Mouse (Mus musculus): ENCODE data around the gene Rpl32. TPM values are rescaled to one million over a fixed set of nuclear protein-coding genes. Genes with fewer than 3 reads are reported as not detected.
"Not testable (repeated sequence)": the region's sequence is repeated elsewhere in the genome, so short reads cannot be mapped to it uniquely, and the experiment has no call there.

Rpl32 gene
- polyA plus RNA-seq, 1 experiment from 2014 or later: 2,210 TPM

DNA sequence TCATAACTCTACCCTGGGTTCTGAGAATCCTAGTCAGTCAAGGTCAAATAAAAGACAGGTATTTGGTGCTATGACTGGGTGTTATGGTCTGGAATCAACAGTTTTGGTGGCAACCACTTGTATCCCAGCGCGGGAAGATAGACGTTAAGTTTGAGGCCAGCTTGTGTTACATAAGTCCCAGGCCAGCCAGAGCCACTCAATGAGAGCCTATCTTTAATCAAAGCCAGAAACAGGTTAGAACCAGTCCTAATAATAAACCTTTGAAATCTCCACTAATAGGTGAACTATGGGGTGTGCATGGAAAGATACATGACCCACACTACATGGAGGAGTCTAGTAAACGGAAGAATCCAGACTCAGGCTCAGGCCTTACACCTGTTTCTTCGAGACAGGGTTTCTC is 30.2 kb upstream of the Rpl32 start:
- Histone ChIP-seq H3K4me2 (peak overlapping the region; percentile 70), H3K9me3 (no peaks in the 10 kb centered on the region), H3K27me3 (replicated peaks) (no peaks in the 10 kb centered on the region), H3K4me1 (peaks cover 5% of the 10 kb centered on the region; the same call in 1 of the 2 replicates), H3K27ac (no peak overlapping the region), H3K4me3 (replicated peaks) (peak overlapping the region; percentile 35; the same call in 1 of the 2 replicates), H3K9ac (no peak overlapping the region), H3K36me3 (peaks cover 8% of the 10 kb centered on the region)
- WGBS: 68% methylated on average over 5 of the region's 5 CpGs
- no peak for ATAC-seq (ENCODE audit: insufficient read depth, low FRiP score, low read depth)

DNA sequence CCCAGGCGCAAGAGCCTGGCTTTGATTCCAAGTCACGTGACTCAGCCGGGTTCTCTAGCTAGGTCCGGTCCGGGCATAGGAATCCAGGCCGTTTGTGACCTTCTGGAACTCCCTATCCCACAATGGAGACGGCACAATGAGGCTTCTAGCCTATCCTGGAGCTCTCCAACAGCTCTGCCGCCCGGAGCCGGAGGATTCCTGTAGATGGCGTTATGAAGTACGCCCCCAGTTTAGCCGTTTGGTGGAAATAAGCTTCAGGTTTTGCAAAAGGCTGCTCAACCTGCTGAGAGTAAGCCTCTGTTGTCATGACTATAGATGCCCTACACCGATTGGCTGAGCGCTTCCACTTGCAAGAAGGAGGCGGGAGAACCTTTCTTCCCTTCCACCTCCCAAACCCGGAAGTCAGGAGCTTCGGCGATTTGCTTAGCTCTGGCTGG is 29.6 kb upstream of the Rpl32 start, which contains the start of gene Efcab12:
Efcab12 (minus strand) TSS at position 252 of the 437 bp plus-strand sequence.
- Histone ChIP-seq H3K9me3 (no peaks in the 10 kb centered on the region), H3K36me3 (0 out of 2 replicates have a peak, but pooled peaks cover 5% of the 10 kb centered on the region), H3K9ac (no peak within 1 kb of the TSS), H3K27me3 (replicated peaks) (no peaks in the 10 kb centered on the region), H3K27ac (peak within 1 kb of the TSS; percentile 55), H3K4me1 (peaks cover 5% of the 10 kb centered on the region; the same call in 1 of the 2 replicates), H3K4me2 (peak within 1 kb of the TSS; percentile 70), H3K4me3 (replicated peaks) (peak within 1 kb of the TSS; percentile 35)
- peak; percentile 89 for ATAC-seq (ENCODE audit: insufficient read depth, low FRiP score, low read depth)
- 1% methylated on average over 19 of the region's 19 CpGs for WGBS

DNA sequence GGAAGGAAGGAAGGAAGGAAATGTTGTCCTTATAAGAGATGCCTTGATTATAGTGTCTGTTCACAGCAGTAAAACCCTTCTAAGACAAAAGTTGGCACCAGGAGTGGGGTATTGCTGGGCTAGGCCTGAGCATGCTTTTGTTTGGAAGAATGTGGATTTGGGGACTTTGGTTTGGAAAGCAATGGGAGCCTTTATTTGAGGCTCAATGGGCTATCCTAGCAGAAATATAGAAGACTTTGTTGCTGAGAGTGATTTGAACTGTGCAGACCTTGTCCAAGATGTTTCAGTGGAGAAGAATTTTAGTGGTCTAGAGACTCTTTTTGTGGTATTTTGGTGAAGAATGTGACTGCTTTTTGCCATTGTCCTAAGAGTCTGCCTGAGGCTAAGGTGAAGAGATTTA is 25.3 kb upstream of the Rpl32 start:
- Histone ChIP-seq H3K4me2 (no peak overlapping the region), H3K9ac (no peak overlapping the region), H3K27ac (no peak overlapping the region), H3K9me3 (no peaks in the 10 kb centered on the region), H3K27me3 (replicated peaks) (no peaks in the 10 kb centered on the region), H3K36me3 (no peaks in the 10 kb centered on the region), H3K4me1 (peaks cover 5% of the 10 kb centered on the region; the same call in 1 of the 2 replicates), H3K4me3 (replicated peaks) (no peak overlapping the region)
- ATAC-seq (ENCODE audit: insufficient read depth, low FRiP score, low read depth): no peak

DNA sequence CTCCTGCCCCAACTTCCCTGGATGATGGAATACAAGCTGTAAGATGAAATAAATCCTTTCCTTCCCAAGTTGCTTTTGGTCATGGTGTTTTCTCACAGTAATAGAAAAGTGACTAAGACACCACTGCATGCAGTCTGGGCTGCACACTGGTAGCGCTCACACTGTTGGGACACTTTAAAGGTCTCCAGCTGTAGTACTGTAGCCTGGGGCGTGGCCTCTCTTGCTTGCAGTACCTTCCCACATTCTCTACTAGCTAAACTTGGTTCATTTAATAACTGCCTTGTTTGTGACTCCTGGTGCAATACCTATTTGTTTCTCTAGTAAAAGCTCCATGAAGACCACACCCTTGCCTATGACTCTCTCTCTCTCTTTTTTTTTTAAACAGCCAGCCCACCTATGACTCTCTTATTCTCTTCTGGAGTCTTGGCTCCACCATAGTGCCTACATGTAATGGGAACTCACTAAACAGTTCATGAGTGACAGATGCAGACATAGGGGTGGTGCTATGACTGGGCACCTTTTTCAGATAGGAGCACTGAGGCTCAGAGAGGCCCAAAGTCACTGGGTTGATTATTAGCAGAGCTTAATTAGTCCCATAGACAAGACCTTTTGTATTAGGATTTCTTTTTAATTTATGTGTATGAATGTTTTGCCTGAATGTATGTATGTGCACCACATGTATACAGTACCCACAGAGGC is 23.8 kb upstream of the Rpl32 start:
- H3K27ac ChIP-seq: no peak overlapping the region
- no peaks in the 10 kb centered on the region for H3K9me3 ChIP-seq
- H3K27me3 ChIP-seq (replicated peaks): no peaks in the 10 kb centered on the region
- ATAC-seq (ENCODE audit: insufficient read depth, low FRiP score, low read depth): no peak
- no peaks in the 10 kb centered on the region for H3K36me3 ChIP-seq
- H3K4me1 ChIP-seq: no peaks in the 10 kb centered on the region
- WGBS: 91% methylated on average over 2 of the region's 2 CpGs
- H3K4me3 ChIP-seq (replicated peaks): no peak overlapping the region
- no peak overlapping the region for H3K4me2 ChIP-seq
- H3K9ac ChIP-seq: no peak overlapping the region

DNA sequence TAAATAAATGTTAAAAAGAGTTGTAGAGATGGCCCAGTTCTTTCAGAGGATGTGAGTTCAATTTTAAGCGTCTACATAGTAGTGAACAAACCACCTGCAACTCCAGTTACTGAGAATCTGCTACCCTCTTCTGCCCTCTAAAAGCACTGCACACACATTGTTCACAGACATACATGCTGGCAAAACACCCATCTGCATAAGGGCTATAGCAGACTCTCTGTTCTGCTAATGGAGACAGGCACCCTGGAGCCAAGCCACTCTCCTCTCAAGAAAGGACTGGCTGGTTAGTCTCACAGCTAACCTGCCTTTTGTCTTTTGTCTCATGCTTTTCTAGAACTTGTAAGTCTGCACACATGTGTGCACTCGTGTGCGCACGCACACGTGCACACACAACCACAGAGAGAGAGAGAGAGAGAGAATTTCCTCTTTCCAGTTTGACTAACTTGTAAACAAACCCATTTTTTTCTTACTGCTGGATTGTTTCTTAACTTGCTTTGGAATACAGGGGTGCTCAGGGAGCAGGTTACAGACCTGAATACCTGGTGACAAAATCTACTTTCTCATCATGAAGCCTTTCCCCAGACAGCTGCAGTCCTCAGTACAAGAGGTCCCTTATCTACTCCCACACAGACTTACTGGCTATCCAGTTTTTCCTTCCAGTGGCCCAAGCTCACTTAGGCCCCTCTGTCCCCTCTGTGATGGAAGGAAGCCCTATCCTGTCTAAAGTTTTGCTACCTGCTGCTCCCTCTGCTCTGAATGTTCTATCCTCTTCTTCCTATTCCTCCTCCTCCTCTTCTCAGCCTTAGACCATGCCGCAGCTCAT is 22.4 kb upstream of the Rpl32 start:
- no peak for ATAC-seq (ENCODE audit: insufficient read depth, low FRiP score, low read depth)
- H3K36me3 ChIP-seq: no peaks in the 10 kb centered on the region
- no peaks in the 10 kb centered on the region for H3K9me3 ChIP-seq
- H3K4me1 ChIP-seq: no peaks in the 10 kb centered on the region
- no peak overlapping the region for H3K27ac ChIP-seq
- H3K9ac ChIP-seq: no peak overlapping the region
- H3K4me2 ChIP-seq: no peak overlapping the region
- H3K27me3 ChIP-seq (replicated peaks): no peaks in the 10 kb centered on the region
- no peak overlapping the region for H3K4me3 ChIP-seq (replicated peaks)
- WGBS: 75% methylated on average over 6 of the region's 6 CpGs

DNA sequence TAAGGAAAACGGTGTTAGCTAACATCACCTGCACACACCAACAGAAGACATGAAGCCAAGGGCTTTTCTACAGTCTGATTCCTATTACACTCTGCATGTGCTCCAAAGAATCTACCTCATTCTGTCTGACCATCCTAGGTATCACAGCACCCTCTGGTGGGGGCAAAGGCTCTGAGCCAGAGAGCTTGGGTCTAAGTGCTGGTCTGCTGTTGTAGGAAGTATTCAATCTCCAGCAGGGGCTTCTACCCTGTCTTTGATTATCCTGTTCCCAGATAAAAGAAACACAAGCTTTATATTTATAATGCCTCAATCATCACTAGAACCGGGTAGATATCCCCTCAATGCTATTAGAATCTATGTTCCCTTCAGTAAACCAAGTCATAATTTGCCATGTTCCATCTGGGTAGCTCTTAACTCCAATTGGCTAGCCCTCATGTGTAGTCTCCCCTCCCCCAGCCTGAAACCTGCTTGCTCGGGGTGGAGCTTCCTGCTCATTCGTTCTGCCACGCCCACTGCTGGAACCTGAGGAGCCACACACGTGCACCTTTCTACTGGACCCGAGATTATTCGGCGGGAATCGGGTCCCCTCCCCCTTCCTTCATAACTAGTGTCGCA is 15.4 kb upstream of the Rpl32 start:
- H3K27ac ChIP-seq: peak overlapping the region; percentile 33; the same call in 1 of the 2 replicates
- peak overlapping the region; percentile 40 for H3K4me2 ChIP-seq
- H3K4me3 ChIP-seq (replicated peaks): 0 out of 2 replicates have a peak overlapping the region, but pooled peaks have one; percentile 8
- not testable (repeated sequence) for H3K27me3 ChIP-seq (replicated peaks); H3K9ac ChIP-seq; H3K36me3 ChIP-seq; H3K4me1 ChIP-seq; H3K9me3 ChIP-seq
- ATAC-seq (ENCODE audit: insufficient read depth, low FRiP score, low read depth): peak; percentile 96
- 4% methylated on average over 5 of the region's 11 CpGs for WGBS

DNA sequence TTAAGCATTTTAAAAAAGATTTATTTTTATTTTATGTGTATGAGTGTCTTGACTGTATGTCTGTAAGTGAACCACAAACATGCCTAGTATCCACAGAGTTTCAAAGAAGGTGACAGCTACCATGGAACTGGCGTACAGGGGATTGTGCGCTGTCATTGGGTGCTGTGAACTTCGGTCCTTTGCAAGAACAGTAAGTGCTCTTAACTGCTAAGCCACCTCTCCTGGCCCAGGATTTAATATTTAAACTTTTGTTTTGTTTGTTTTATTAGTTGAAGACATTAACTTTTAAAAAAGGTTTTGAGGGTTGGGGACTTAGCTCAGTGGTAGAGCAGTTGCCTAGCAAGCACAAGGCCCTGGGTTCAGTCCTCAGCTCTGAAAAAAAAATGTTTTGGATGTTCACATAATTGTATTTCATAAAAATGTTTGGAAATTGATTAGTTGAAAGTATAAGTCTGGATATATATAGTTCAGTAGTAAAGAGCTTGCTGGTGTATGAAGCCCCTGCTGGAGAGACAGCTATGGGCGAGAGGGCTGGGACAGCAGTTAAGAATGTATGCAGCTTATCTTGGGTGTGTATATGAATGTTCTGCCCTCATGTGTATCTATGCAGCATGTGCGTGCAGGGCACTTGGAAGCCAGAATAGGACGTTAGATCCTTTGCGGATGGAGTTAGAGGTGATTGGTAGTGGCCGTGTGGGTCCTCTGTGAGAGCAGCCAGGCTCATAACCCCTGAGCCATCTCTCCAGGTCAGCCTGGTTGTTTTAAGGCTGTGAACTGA is 12.9 kb upstream of the Rpl32 start:
- no peak overlapping the region for H3K27ac ChIP-seq
- no peaks in the 10 kb centered on the region for H3K4me1 ChIP-seq
- H3K4me2 ChIP-seq: no peak overlapping the region
- no peak overlapping the region for H3K4me3 ChIP-seq (replicated peaks)
- H3K9ac ChIP-seq: no peak overlapping the region
- WGBS: 81% methylated on average over 8 of the region's 8 CpGs
- no peaks in the 10 kb centered on the region for H3K27me3 ChIP-seq (replicated peaks)
- H3K9me3 ChIP-seq: no peaks in the 10 kb centered on the region
- no peaks in the 10 kb centered on the region for H3K36me3 ChIP-seq
- no peak for ATAC-seq (ENCODE audit: insufficient read depth, low FRiP score, low read depth)

DNA sequence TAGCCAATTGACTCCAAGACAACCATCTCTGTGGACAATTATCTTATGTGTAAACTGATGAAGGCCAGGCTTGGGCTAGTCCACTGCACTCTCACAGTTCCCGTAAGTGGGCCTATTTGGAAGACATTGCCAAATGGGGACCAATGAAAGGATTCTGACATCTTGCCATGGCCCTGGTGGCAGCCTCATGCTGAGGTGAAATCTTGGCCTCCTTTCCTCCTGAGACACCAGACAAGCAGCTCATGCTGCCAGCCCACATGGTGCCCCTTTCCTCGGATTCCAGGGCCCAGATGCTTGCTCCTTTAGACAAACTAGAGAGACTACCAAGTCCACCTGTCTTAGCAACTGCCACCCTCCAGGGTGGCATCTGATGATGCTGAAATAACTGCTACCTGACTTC is 9.6 kb upstream of the Rpl32 start:
- no peak overlapping the region for H3K4me2 ChIP-seq
- 73% methylated on average over 2 of the region's 2 CpGs for WGBS
- no peaks in the 10 kb centered on the region for H3K4me1 ChIP-seq
- H3K27ac ChIP-seq: no peak overlapping the region
- no peaks in the 10 kb centered on the region for H3K27me3 ChIP-seq (replicated peaks)
- H3K9ac ChIP-seq: no peak overlapping the region
- H3K36me3 ChIP-seq: no peaks in the 10 kb centered on the region
- no peak for ATAC-seq (ENCODE audit: insufficient read depth, low FRiP score, low read depth)
- no peaks in the 10 kb centered on the region for H3K9me3 ChIP-seq
- no peak overlapping the region for H3K4me3 ChIP-seq (replicated peaks)

DNA sequence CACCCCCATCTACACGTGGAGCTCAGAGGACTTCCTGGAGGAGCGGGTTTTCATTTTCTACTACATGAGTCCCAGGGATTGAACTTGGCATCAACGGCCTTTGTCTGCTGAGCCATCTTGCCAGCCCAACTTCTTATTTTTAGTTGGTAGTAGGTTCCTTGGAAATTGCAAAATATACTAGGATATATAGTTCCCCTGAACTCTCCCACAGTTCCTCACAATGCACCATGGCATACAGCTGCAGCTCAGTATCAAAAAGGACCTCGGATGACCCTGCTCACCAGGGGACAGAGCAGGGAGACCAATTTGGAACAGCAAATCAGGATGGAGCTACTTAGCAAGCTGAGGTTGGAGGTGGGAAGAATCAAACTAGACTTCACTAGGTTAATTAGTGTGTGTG is 6.5 kb upstream of the Rpl32 start:
- Histone ChIP-seq H3K27me3 (replicated peaks) (no peaks in the 10 kb centered on the region), H3K36me3 (no peaks in the 10 kb centered on the region), H3K27ac (no peak overlapping the region), H3K4me1 (no peaks in the 10 kb centered on the region), H3K4me3 (replicated peaks) (no peak overlapping the region), H3K9me3 (no peaks in the 10 kb centered on the region), H3K4me2 (no peak overlapping the region), H3K9ac (no peak overlapping the region)
- 78% methylated on average over 4 of the region's 4 CpGs for WGBS
- no peak for ATAC-seq (ENCODE audit: insufficient read depth, low FRiP score, low read depth)

DNA sequence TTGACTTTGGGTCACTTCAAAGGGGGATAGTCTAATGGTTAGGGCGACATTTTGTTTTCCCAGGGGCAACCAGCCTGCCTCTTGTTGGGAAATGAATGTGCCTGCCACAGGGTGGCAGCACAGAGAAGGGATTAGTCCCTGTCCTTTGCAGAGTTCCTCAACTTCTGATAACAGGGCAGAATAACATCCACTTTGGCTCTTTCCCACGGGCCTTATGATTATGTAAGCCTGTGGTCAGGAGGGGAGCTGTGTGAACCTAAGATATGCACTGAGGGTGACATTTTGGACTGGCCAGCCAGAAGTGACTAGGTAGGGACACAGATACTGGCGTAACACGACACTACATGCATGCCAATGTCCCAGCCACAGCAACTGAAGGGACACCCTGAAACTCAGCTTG is 5.6 kb upstream of the Rpl32 start:
- H3K27ac ChIP-seq: no peak overlapping the region
- H3K9me3 ChIP-seq: no peaks in the 10 kb centered on the region
- no peak overlapping the region for H3K9ac ChIP-seq
- WGBS: 29% methylated on average over 4 of the region's 4 CpGs
- ATAC-seq (ENCODE audit: insufficient read depth, low FRiP score, low read depth): no peak
- no peak overlapping the region for H3K4me2 ChIP-seq
- no peaks in the 10 kb centered on the region for H3K27me3 ChIP-seq (replicated peaks)
- no peak overlapping the region for H3K4me3 ChIP-seq (replicated peaks)
- H3K4me1 ChIP-seq: no peaks in the 10 kb centered on the region
- H3K36me3 ChIP-seq: no peaks in the 10 kb centered on the region

DNA sequence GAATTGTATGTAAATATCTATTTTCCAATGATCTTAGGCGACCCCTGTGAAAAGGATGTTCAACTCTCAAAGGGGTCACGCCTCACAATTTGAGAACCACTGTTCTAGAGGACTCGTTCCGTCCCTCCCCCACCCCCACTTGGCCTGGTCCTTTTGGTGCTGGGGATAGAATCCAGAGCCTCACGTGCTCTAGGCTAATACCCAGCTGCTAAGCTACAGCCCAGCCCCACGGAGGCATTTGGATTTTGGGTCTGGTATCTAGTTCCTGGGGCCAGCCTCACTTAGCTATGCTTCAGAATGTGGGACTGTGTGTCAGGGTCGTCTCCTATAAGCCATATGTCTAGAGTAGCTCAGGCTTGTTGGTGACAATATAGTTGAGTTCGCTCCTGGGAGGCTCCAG is 3.1 kb upstream of the Rpl32 start:
- H3K4me2 ChIP-seq: no peak overlapping the region
- H3K9me3 ChIP-seq: no peaks in the 10 kb centered on the region
- H3K9ac ChIP-seq: no peak overlapping the region
- H3K4me1 ChIP-seq: peaks cover 8% of the 10 kb centered on the region
- H3K4me3 ChIP-seq (replicated peaks): no peak overlapping the region
- peaks cover 8% of the 10 kb centered on the region; the same call in 1 of the 2 replicates for H3K36me3 ChIP-seq
- H3K27ac ChIP-seq: no peak overlapping the region
- ATAC-seq (ENCODE audit: insufficient read depth, low FRiP score, low read depth): no peak
- WGBS: 66% methylated on average over 8 of the region's 8 CpGs
- no peaks in the 10 kb centered on the region for H3K27me3 ChIP-seq (replicated peaks)
